Mouse (Mus musculus): ENCODE measurements at regions not wholly inside any gene's neighbourhood (a gene's known extent, or its start where the extent isn't known, plus 50 kb on each side); places are given as distances from the start of the nearest gene placed in this dataset.

DNA sequence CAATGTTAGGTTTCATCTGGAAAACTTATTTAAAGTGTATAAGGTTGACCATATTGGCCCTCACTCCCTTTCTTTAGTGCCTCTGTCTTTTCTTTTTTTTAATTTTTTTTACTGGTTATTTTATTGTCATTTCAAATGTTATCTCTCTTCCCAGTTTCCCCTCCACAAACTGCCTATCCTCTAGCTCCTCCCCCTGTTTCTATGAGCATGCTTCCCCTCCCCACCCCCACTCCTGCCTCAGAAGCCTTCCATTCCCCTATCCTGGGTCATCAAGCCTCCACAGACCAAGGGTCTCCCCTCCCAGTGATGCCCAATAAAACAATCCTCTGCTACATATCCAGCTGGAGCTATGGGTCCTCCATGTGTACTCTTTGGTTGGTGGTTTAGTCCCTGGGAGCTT, 2134.9 kb upstream of the Lrrc6 start:
- TF ChIP-seq POLR2A (IDR thresholded peaks at IDR 0.05; ENCODE audit: low read depth, low read length) (no peak), RAD21 (IDR thresholded peaks at IDR 0.05; ENCODE audit: low read depth, low read length) (no peak), MEF2A (IDR thresholded peaks at IDR 0.05; ENCODE audit: borderline replicate concordance, low read depth, low read length) (no peak), ZC3H11A (IDR thresholded peaks at IDR 0.05; ENCODE audit: low read depth, low read length) (no peak), CHD2 (IDR thresholded peaks at IDR 0.05; ENCODE audit: low read length) (no peak), USF1 (IDR thresholded peaks at IDR 0.05; ENCODE audit: low read depth, low read length) (no peak), RCOR1 (conservative IDR thresholded peaks at IDR 0.05; ENCODE audit: low read depth, low read length) (no peak), CTCF (conservative IDR thresholded peaks at IDR 0.05 in 1 of 2, IDR thresholded peaks at IDR 0.05 in 1 of 2; ENCODE audit: low read depth in 2 of 2, low read length in 2 of 2) (no peak), TCF12 (IDR thresholded peaks at IDR 0.05; ENCODE audit: low read depth, low read length) (no peak), MAZ (IDR thresholded peaks at IDR 0.05; ENCODE audit: low read depth, low read length) (no peak)

Measured in CH12.LX (cell line).